8 mouse cellular contexts compared by ENCODE assay signal in genomic region chr7:73536579-73536978, GRCm38 (mm10). TPM values are rescaled to one million over a fixed set of nuclear protein-coding genes. Genes with fewer than 3 reads are reported as not detected.
DNase-seq lines count a peak whose midpoint lies in the region; ATAC-seq and TF ChIP-seq lines count a peak whose summit lies in the region.

No protein-coding gene starts in this region.

- H3K4me2 ChIP-seq in lung, postnatal 0 days (replicated peaks; ENCODE audit: low read depth, low read length), result peak overlapping the region; percentile 66; the same call in 1 of the 2 replicates
- peak overlapping the region; percentile 66 for H3K4me2 ChIP-seq in forebrain, embryonic 12.5 days
- peak overlapping the region; percentile 70 for H3K4me2 ChIP-seq in limb, embryonic 14.5 days (replicated peaks; ENCODE audit: low read depth, low read length, severe bottlenecking)
- peak overlapping the region; percentile 84 for H3K4me2 ChIP-seq in stomach, embryonic 14.5 days (replicated peaks; ENCODE audit: low read depth, low read length)

- no peaks in the 10 kb centered on the region for H3K9me3 ChIP-seq in lung, postnatal 0 days (ENCODE audit: low read length)
- H3K9me3 ChIP-seq in forebrain, embryonic 12.5 days, result no peaks in the 10 kb centered on the region
- H3K9me3 ChIP-seq in limb, embryonic 14.5 days (ENCODE audit: control insufficient read depth, low read length), result no peaks in the 10 kb centered on the region
- H3K9me3 ChIP-seq in stomach, embryonic 14.5 days (ENCODE audit: control insufficient read depth, low read depth, low read length), result no peaks in the 10 kb centered on the region

- no peak for ATAC-seq in lung, postnatal 0 days
- ATAC-seq in forebrain, embryonic 12.5 days (ENCODE audit: low FRiP score), result no peak
- ATAC-seq in limb, embryonic 14.5 days (ENCODE audit: low FRiP score, low read depth), result no peak
- no peak for ATAC-seq in stomach, embryonic 14.5 days (ENCODE audit: insufficient number of reproducible peaks, insufficient read depth, low FRiP score, low read depth)
- ATAC-seq in granulocyte monocyte progenitor cell, adult 5-6 weeks (replicated peaks; ENCODE audit: poor library complexity, severe bottlenecking), result no peak
- ATAC-seq in monocyte, adult 5-6 weeks (replicated peaks; ENCODE audit: insufficient number of reproducible peaks, low FRiP score, low TSS enrichment, poor library complexity, severe bottlenecking), result no peak

- peak overlapping the region; percentile 87 for H3K27ac ChIP-seq in lung, postnatal 0 days (ENCODE audit: low read length)
- H3K27ac ChIP-seq in forebrain, embryonic 12.5 days, result no peak overlapping the region
- H3K27ac ChIP-seq in limb, embryonic 14.5 days (replicated peaks; ENCODE audit: low read depth, low read length), result no peak overlapping the region
- H3K27ac ChIP-seq in stomach, embryonic 14.5 days (ENCODE audit: low read length), result no peak overlapping the region; the same call in 1 of the 2 replicates

- H3K9ac ChIP-seq in lung, postnatal 0 days (replicated peaks; ENCODE audit: low read depth), result peak overlapping the region; percentile 48
- no peak overlapping the region; the same call in 1 of the 2 replicates for H3K9ac ChIP-seq in forebrain, embryonic 12.5 days
- peak overlapping the region; percentile 71; the same call in 1 of the 2 replicates for H3K9ac ChIP-seq in limb, embryonic 14.5 days (ENCODE audit: low read depth, low read length, severe bottlenecking)
- H3K9ac ChIP-seq in stomach, embryonic 14.5 days (replicated peaks; ENCODE audit: low read depth, low read length), result peak overlapping the region; percentile 69; the same call in 1 of the 2 replicates

- peaks cover 25% of the 10 kb centered on the region for H3K4me1 ChIP-seq in lung, postnatal 0 days (ENCODE audit: insufficient read depth, low read depth, low read length)
- H3K4me1 ChIP-seq in forebrain, embryonic 12.5 days, result peaks cover 40% of the 10 kb centered on the region
- peaks cover 23% of the 10 kb centered on the region for H3K4me1 ChIP-seq in limb, embryonic 14.5 days (ENCODE audit: control insufficient read depth, insufficient read depth, low read length)
- H3K4me1 ChIP-seq in stomach, embryonic 14.5 days (ENCODE audit: control insufficient read depth, insufficient read depth, low read length), result peaks cover 31% of the 10 kb centered on the region

- 35% methylated on average over 2 of the region's 2 CpGs for WGBS in lung, postnatal 0 days
- WGBS in forebrain, embryonic 12.5 days, result 78% methylated on average over 2 of the region's 2 CpGs
- WGBS in limb, embryonic 14.5 days, result 74% methylated on average over 2 of the region's 2 CpGs
- 68% methylated on average over 2 of the region's 2 CpGs for WGBS in stomach, embryonic 14.5 days

- no peak for TF ChIP-seq EP300 in lung, postnatal 0 days (IDR thresholded peaks at IDR 0.05)

- H3K27me3 ChIP-seq in lung, postnatal 0 days (replicated peaks; ENCODE audit: insufficient read depth, low read length), result no peaks in the 10 kb centered on the region
- no peaks in the 10 kb centered on the region for H3K27me3 ChIP-seq in forebrain, embryonic 12.5 days
- no peaks in the 10 kb centered on the region for H3K27me3 ChIP-seq in limb, embryonic 14.5 days (ENCODE audit: control insufficient read depth, insufficient read depth, low read length)
- no peaks in the 10 kb centered on the region for H3K27me3 ChIP-seq in stomach, embryonic 14.5 days (ENCODE audit: control insufficient read depth, insufficient read depth, low read length)

- no peak for DNase-seq in lung, postnatal 0 days (ENCODE audit: low spot score)
- no peak for DNase-seq in lung, postnatal 4 days
- no peak for DNase-seq in limb, embryonic 14.5 days (ENCODE audit: low spot score)
- DNase-seq in adrenal gland, adult 2 months, result no peak

- H3K36me3 ChIP-seq in lung, postnatal 0 days (ENCODE audit: insufficient read depth, low read length), result no peaks in the 10 kb centered on the region
- H3K36me3 ChIP-seq in forebrain, embryonic 12.5 days (replicated peaks), result no peaks in the 10 kb centered on the region
- H3K36me3 ChIP-seq in limb, embryonic 14.5 days (ENCODE audit: control insufficient read depth, insufficient read depth, low read length), result peaks cover 26% of the 10 kb centered on the region
- peaks cover 8% of the 10 kb centered on the region; the same call in 1 of the 2 replicates for H3K36me3 ChIP-seq in stomach, embryonic 14.5 days (ENCODE audit: control insufficient read depth, insufficient read depth, low read length)

- H3K4me3 ChIP-seq in lung, postnatal 0 days (ENCODE audit: low read depth, low read length), result peak overlapping the region; percentile 38
- no peak overlapping the region for H3K4me3 ChIP-seq in forebrain, embryonic 12.5 days (replicated peaks)
- peak overlapping the region; percentile 38 for H3K4me3 ChIP-seq in limb, embryonic 14.5 days (replicated peaks; ENCODE audit: low read length)
- H3K4me3 ChIP-seq in stomach, embryonic 14.5 days (ENCODE audit: low read depth, low read length), result peak overlapping the region; percentile 43; the same call in 1 of the 2 replicates

- no peak for TF ChIP-seq POLR2A in limb, embryonic 14.5 days (IDR thresholded peaks at IDR 0.05; ENCODE audit: borderline replicate concordance, extremely low read depth, insufficient read depth, insufficient read length)

- TF ChIP-seq CTCF in lung, postnatal 0 days (IDR thresholded peaks at IDR 0.05), result no peak

RNA-seq across cellular contexts. Expression of gene Chd2, which starts 5.1 kb away (rescaled TPM):
- polyA plus RNA-seq in lung, postnatal 0 days (2015; fragmentation: Nextera tagmentation; extraction: Ambion mirVana), result 38.0 and 39.9 TPM in 2 replicates
- 69.4 and 78.8 TPM in 2 replicates for polyA plus RNA-seq in forebrain, embryonic 12.5 days (2016; fragmentation: Nextera tagmentation; extraction: Ambion mirVana)
- 55.6 and 61.7 TPM in 2 replicates for polyA plus RNA-seq in limb, embryonic 14.5 days (2012; rRNA removed)
- polyA plus RNA-seq in limb, embryonic 14.5 days (2014; fragmentation: Nextera tagmentation; extraction: Ambion mirVana), result 56.5 and 65.4 TPM in 2 replicates
- polyA plus RNA-seq in stomach, embryonic 14.5 days (2014; fragmentation: Nextera tagmentation; extraction: Ambion mirVana), result 71.0 and 77.2 TPM in 2 replicates
- total RNA-seq in granulocyte monocyte progenitor cell, adult 5-6 weeks (2014; fragmentation: Nextera tagmentation), result 42.3 and 47.5 TPM in 2 replicates
- total RNA-seq in granulocyte monocyte progenitor cell, adult 5-6 weeks (2017), result 93.8 and 118 TPM in 2 replicates
- total RNA-seq in monocyte, adult 5-6 weeks (2017), result 241 to 361 TPM (median 252 TPM) in 3 replicates
- total RNA-seq in adrenal gland, adult 2 months (2021), result 10 to 100 TPM; 28.3 to 45.9 TPM
- polyA plus RNA-seq in adrenal gland, adult 2 months (2012; rRNA removed), result 11.1 and 12.9 TPM in 2 replicates
